Mouse (Mus musculus) cerebellum, adult 11 months (tissue): ENCODE measurements around the gene Rnasek.

Experiments
- DNase-seq: peaks from one replicate; pipeline ENCODE4 v3.0.0; 2022

The Rnasek gene

GRCm38 (mm10) chr11:70235254-70235900 is 4.3 kb downstream of the Rnasek start:
- peak; percentile 25 for DNase-seq

- no peak for DNase-seq
These were observed 5.1 kb downstream of the Rnasek start for GRCm38 (mm10) chr11:70234497-70234896.

GRCm38 (mm10) chr11:70234037-70234436 is 5.6 kb downstream of the Rnasek start:
- DNase-seq, result peak; percentile 33

GRCm38 (mm10) chr11:70233016-70233415 is 6.6 kb downstream of the Rnasek start:
- DNase-seq, result peak; percentile 53

- DNase-seq, result peak; percentile 73
These were observed 7.1 kb downstream of the Rnasek start for GRCm38 (mm10) chr11:70232546-70232945.

- DNase-seq, result peak; percentile 82
These were observed 9.4 kb downstream of the Rnasek start for GRCm38 (mm10) chr11:70230239-70230727.

- DNase-seq, result no peak
These were observed 10.2 kb downstream of the Rnasek start, which contains the start of gene Bcl6b for GRCm38 (mm10) chr11:70229260-70230010. Gene Bcl6b (minus strand): TSS chr11:70229798.

- peak; percentile 83 for DNase-seq
These were observed 10.8 kb downstream of the Rnasek start for GRCm38 (mm10) chr11:70228828-70229227.

GRCm38 (mm10) chr11:70227661-70228245 is 11.9 kb downstream of the Rnasek start:
- peak; percentile 36 for DNase-seq

- DNase-seq, result no peak
These were observed 12.5 kb downstream of the Rnasek start for GRCm38 (mm10) chr11:70227126-70227525.

- DNase-seq, result peak; percentile 26
These were observed 13.1 kb downstream of the Rnasek start for GRCm38 (mm10) chr11:70226602-70226890.

- peak; percentile 27 for DNase-seq
These were observed 13.6 kb downstream of the Rnasek start for GRCm38 (mm10) chr11:70225798-70226601.

GRCm38 (mm10) chr11:70223724-70224123 is 15.9 kb downstream of the Rnasek start:
- DNase-seq, result no peak

GRCm38 (mm10) chr11:70221603-70222500 is 17.8 kb downstream of the Rnasek start:
- peak; percentile 37 for DNase-seq

- peak; percentile 98 for DNase-seq
These were observed 18.7 kb downstream of the Rnasek start, which contains the start of gene Slc16a13 for GRCm38 (mm10) chr11:70220731-70221602. Gene Slc16a13 (minus strand): TSS chr11:70221064.

GRCm38 (mm10) chr11:70220323-70220722 is 19.3 kb downstream of the Rnasek start:
- peak; percentile 65 for DNase-seq

GRCm38 (mm10) chr11:70219873-70220272 is 19.8 kb downstream of the Rnasek start:
- DNase-seq, result no peak

- peak; percentile 37 for DNase-seq
These were observed 20.7 kb downstream of the Rnasek start for GRCm38 (mm10) chr11:70218741-70219470.

GRCm38 (mm10) chr11:70218039-70218438 is 21.6 kb downstream of the Rnasek start:
- DNase-seq, result no peak

- DNase-seq, result no peak
These were observed 23.5 kb downstream of the Rnasek start for GRCm38 (mm10) chr11:70216103-70216502.
